Mouse (Mus musculus) adipocyte (in vitro differentiated cells): Measurements from ENCODE around the gene Stat6.

Source experiments
- DNase-seq: peaks from one replicate; pipeline ENCODE4 v3.0.0-alpha.2; 2016; ENCODE audit warnings: low spot score

Gene Stat6

DNA sequence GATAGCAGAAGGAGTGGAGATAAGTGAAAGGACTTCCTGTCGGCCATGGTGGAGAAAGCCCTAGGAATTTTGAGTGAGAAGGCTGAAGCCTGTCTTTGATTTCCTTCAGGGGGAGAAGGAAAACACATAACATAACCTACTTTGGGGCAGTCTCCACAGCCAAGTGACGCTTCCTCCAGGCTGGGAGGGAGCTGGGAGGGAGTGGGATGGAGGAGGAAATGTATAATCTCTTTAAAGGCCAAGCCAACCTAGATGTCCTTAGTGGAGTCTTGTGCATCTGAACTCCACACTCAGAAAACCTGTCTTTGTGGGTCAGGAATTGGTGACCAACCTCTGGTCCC, 27.8 kb upstream of the Stat6 start:
- DNase-seq = no peak

DNA sequence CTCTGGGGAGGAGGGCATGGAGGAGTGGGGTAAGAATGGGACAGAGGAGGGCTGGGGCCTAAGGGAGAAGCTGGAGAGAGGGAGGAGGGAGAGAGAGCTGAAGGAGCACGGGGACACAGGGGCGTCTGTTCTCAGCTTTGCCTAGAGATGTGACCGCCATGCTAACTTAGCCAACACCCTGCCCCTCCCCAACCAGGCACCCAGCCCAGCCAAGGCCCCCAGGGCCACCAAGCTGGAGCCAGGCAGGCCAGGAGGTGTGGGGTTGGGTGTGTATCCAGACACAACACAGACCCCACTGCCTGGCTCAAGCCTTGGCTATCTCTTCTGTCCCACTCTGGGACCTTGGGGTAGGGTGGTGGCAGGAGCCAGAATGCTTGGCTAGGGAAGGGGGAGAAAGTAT, 27.2 kb upstream of the Stat6 start:
- DNase-seq = peak; percentile 22

GRCm38 (mm10) chr10:127616261-127616679, 26.5 kb upstream of the Stat6 start:
- no peak for DNase-seq

DNA sequence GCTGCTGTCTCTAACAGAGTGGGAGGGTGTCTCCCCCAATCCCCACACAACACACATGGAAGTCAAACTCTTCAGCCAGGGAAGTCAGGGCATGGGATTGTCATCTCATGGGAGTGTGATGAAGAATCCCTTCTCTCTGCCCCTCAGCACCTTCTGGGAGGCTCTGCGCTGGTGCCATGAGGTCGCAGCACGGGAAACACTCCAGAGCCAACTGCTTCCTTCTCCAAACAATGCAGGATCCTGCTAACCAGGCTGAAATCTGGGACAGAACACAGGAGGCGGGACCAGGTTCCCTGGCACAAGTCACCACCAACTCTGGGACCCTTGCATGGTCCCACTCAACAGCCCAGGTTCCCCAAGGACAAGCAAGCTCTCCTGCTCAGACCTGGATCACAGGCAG, 25.5 kb upstream of the Stat6 start:
- no peak for DNase-seq

DNA sequence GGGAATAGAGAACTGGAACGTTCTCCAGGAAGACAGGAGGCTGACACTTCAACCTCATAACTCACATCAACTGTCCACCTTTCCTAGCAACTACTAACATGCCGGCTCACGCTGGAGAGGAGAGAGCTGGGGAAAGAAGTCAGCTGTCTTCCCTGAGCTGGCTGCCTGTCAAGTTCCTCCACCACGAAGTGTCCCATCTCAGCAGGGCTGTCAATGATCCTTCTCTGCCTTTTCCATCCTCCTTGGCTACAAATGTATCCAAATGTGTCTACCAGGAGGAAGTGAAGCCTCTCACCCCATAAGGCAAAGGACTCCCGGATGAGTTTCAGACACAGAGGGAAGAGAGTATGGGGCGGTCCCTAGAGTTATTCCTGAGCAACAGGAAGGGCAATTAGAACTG, 24.6 kb upstream of the Stat6 start:
- peak; percentile 48 for DNase-seq

- peak; percentile 79 for DNase-seq
Measured at GRCm38 (mm10) chr10:127619119-127619721, 23.6 kb upstream of the Stat6 start.

DNA sequence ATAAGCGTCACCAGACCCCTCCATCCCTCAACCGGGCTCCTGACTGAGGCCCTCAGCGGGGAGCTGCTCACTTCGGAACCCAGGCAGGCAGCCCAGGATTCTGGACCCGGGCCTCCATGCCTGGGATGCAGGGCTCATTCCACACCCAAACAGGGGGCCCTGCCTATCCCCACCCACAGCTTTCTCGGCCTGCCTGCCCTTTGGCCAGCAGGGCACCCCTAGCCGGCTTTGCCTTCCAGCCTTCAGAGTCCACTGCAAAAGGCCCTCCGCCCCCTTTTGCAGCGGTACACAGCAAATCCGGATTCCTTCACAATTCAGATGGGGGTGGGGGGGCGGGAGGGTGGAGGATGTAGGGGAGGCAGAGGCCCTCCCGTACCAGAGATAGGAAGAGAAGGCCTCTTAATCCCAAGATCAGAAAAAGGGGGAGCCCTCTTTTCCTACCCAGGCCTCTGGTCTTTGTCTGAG, 22.8 kb upstream of the Stat6 start:
- DNase-seq = peak; percentile 51

DNA sequence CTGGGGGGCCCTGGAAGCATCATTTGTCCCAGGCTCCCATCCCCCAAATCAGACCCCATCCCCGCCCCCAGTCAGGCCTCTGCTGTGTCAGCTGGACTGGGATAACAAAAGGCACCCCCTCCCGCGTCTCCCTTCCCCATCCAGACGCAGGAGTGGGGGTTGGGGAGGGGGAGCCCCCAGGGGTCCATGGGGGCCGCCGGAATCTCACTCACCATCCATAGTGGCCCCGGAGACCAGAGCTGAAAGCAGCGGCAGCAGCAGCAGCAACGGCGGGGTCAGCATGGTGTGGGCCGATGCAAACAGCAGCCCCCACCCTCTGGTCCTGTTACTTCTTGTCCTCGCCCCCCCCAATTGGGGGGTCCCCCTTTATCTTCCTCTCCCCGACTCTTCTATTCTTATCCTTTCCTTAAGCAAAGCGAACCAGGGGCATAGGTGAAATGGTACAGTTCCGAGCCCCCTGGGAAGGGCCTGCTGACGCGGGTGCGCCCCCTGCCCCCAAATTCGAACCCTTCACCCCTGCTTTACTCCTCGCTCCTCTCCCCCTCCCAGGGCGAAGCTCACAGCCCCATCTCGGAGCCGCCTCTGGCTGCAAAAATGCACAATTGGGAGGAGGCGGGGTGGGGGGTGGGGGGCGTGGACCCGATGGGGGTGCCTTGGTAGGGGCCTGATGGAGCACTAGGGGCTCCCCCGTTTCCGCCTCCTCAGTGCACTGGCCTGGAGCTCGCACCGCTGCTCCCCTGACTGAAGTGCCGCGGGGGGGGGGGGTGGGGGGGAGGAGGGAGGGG, 22.2 kb upstream of the Stat6 start, which contains the start of gene Lrp1:
Lrp1 (minus strand) TSS at position 743 of the 785 bp plus-strand sequence.
- DNase-seq = no peak

DNA sequence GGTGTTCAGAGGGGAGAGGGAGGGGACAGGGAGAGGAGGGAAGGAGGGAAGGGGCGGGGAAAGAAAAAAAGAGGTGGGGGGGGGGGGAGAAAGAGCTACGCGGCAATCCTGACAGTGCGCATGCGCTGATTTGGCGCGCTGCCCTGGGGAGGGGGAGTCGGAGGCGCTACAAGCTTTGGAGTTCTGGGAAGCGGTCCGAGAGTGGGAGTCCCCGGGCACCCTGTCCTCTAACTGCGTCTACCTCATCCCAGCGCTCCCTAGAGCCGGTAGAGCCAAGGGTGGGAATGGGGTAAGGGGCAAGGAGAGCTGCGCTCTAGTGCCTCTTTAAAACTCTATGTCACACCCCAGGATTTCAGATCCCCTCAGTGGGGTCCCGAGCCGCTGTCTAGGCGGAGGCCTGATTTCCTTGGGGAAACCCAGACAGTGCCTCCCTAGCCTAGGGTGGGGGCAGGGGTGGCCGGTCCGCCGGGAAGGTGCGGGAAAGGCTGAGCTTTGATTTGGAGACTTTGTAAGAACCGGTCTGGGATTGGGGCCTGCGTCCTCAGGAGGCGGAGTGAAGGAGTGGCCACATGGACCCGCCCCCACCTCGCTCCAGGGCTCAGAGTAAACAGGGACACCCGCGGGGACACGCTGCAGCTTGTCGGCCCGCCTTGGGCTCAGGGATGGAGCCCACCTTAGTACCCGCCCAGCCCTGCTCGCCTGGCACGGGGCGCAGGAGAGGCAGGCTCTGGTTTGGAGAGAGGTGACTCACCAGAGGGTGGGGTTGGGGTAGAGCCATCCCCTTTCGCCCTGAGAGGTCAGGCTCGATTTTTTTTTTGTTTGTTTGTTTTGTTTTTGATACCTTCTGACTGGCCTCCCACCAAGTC, 21.4 kb upstream of the Stat6 start:
- DNase-seq = peak; percentile 96

- DNase-seq = no peak
Measured at GRCm38 (mm10) chr10:127622057-127622392, 20.8 kb upstream of the Stat6 start.

DNA sequence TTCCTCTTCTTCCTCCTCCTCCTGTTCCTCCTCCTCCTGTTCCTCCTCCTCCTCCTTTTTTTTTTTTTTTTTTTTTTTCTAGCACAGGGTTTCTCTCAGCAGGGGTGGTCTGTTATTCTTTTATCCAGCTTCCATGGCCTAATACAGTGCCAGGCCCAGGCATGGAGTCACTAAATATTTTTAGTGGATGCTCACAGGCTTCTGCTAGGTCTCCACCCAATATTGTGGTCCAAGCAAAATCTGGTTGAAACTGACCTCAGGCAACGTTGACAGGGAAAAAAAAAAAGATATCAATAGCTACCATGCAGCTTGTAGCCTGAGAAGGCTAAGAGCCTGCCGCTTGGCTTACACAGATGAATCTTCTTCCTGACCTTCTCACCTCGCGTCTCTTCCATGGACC, 20.1 kb upstream of the Stat6 start:
- no peak for DNase-seq

DNA sequence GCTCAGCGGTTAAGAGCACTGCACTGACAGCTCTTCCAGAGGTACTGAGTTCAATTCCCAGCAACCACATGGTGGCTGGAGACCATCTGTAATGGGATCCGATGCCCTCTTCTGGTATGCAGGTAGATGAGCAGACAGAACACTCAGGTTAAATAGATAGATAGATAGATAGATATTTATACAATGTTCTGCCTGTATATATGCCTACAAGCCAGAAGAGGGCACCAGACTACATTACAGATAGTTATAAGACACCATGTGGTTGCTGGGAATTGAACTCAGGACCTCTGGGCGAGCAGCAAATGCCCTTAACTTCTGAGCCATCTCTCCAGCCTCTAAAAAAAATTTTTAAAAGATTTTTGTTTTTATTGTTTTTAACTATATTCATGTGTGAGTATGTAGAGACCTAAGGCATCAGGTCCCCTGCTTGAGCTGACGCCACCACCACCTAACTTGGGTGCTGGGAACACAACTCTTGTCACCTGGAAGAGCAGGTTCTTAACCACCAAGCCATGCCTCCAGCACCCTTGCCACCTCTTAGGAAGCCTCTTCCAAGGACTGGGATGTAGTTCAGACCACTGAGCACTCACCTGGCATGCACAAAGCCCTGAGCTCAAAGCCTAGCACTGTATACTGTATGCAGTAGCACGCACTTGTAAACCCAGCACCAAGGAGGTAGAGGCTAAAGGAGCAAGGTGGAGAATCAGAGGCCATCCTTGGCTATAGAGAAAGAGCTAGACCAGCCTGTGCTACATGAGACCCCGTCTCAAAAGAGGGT, 19.2 kb upstream of the Stat6 start:
- no peak for DNase-seq

DNA sequence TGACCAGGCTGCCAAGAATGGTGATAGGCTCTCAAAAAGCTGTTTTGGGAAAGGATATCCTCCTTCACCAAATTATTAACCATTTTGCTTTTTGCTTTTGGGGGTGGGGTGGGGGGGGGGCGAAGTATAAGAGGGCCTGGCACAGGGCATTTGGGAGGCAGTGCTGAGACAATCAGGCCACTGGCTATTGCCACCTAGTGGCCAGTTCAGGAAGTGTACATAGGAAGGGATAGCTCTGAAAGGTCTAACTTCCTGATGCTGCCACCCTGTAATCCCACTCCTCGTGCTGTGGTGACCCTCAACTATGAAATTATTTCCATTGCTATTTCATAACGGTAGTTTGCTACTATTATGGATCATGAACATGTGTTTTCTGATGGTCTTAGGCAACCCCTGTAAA, 16.4 kb upstream of the Stat6 start:
- DNase-seq = peak; percentile 60

DNA sequence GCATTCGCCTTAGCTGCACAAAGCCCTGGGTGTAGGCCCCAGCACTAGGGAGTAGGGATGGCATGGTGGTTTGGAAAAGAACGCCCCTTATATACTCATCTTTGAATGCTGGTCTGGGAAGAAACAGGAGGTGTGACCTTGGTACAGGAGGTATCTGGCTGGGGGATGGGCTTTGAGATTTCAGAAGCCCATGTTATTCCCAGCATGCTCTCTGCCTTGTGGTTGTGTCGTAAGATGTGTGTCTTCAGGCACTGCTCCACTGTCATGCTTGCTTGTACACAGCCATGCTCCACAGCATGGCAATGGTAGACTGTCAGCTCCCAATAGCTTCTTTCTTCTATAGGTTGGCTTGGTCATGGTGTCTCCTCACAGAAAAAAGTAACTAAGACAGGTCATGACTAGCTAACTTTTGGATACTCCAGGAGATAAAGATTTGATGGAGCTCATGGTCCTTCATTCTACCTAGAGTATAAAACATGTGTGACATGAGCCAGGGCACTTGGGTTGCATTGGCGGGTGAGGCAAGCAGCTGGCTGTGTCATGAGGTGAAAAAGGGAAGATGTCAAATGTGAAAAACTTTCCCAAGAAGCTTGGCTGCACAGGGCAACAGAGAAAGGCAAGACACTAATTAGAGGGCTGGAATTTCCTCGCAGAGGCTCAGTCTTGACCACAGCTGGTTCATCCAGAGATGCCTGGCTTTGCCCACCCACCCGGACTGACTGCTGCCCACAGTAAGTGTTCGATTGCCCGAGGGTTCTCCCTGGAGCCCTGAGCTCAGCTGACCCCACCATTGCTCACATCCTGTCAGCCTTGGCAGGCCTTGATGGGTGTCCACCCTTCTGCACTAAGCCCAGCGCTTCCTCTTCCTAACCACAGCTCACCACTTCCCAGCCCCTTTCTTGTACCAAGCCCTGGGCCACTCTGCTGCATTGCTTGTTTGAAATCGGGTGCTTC, 11.2 kb upstream of the Stat6 start:
- DNase-seq = peak; percentile 45

DNA sequence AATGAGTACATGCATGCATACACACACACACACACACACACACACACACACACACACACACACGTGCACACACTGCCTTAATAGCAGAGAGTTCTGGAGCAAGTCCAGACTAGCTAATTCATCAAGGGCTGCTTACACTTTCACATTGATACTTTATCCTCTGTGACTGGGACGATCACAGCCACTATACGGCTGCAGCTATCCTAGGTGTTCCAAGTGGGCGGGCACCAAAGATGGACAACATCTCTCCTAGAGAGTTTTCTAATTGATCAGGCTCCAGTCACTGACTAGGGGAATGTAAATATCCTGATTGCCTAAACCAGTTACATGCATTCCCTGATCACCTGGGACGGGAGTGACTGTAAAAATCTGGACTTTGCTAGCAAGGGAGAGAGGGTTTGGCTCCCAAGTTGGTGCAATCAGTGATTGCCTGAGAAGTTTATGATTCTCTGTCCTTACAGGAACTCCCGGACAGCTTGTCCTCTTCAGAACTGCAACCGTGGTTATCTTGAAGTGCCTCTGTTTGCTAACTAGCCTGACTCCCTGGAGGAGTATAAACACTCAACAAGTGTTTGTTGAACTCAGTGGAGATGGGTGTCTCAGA, 10.0 kb upstream of the Stat6 start:
- no peak for DNase-seq

DNA sequence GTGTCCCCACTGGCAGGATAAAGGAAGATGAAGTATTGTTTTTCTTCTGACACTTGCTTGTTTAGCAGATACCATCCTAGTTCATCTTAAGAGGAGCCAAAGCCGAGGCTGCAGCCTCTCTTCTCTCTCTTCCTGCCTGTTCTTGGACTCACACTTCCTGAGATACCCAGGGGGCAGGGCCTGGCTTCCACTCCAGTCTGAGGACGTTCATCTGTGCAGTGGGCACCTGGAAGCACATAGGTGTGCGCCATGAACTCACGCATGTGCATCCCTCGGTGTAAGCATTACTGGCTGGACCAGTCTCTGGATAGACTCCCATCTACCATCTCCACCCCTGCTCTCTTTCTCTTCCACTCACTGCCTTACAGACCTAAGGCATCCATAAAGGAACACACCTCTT, 2.4 kb upstream of the Stat6 start:
- no peak for DNase-seq

DNA sequence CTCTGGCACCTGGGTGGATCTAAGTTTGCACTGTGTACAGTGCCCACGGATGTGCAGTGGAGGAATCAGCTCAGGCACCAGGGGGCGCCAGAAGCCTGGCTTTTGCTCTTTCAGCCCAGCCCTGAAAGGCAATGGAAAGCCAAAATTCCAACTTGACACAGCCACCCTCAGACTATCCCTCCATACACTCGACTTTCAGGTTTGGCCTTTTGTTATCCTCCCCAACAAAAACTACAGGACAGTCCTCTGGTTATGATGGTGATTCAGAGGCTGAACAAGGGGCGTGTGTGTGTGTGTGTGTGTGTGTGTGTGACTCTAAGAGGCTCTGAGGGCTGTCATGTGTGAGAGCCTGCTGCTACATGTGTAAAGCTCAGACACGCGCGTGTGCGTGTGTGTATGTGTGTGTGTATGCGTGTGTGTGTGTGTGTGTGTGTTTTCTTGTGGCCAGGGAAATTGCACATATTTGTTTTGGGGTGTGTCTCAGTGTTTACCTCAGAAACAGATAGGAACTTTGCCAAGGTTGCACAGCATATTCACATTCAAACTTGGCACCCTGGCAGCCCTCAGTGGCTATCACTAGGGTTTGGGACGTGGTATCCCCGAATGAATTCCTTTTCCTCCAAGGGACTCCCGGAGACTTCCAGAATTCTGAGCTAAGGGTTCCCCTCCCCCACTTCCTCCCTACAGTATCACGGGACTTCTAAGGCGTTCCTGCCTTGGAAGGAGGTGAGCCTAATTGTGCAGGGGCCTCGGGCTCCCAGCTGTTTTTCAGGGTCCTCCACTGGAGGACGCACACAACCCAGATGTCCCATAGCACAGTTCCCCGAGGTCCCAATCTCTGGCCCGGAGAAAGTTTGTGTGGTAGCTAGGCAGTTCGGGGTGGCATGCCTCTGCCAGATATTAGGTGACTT, 670 bp upstream of the Stat6 start:
- peak; percentile 92 for DNase-seq

- peak; percentile 84 for DNase-seq
Measured at GRCm38 (mm10) chr10:127643553-127644238, 910 bp downstream of the Stat6 start.

DNA sequence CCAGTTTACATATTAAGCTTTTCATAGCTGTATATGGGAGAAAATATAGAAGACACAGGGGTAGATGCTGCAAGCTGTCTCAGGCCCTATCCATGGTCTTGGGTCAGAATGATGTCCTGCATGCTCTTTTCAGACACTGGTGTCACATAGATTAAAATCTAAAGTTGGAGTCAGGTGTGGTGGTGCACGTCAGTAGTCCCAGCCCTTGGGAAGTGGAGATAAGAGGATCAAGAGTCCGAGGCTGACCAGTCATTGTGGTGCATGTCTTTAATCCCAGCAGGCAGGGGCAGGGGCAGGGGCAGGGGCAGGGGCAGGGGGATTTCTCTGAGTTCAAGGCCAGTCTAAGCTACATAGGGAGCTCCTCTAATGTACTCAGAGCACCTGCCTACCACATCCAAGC, 3.0 kb downstream of the Stat6 start:
- DNase-seq = no peak
